Mouse (Mus musculus): ENCODE measurements around the gene Miga1. TPM values are rescaled to one million over a fixed set of nuclear protein-coding genes. Genes with fewer than 3 reads are reported as not detected.

The Miga1 gene
- polyA plus RNA-seq (2012; rRNA removed): 6.4 and 8.8 TPM in 2 replicates

DNA sequence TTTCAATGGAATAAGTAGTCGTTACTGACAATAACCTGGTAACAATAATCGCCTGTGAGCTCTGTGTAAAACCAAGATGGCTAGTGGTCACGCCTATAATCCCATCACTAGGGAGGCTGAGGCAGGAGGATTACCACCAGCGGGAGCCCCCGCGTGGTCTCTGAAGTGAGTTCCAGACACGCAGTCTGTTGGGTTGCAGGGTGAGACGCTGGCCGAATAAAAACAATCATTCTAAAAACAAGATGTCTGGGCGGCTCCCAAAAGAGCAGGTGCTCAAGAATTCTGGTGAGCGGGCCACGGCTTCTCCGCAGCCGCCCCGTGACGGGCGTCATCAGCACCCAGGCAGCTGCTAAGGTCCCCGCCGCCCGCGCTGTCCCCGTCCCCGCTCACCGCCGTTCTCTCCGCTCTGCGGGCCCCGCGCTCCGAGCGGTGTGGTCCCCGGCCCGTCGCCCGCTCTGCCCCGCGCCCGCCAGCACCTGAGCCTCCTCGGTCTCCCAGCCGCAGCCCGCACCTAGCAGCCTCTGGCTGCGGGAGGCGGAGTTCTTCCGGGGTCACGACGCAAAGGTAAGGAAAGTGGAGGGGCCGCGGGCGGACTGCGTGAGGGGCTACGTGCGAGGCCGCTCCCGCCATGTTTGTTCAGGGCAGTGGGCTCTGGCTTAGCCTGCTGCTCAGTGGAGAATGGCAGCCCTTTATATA lies at the start of gene Miga1:
Gene Miga1 (minus strand): TSS at position 546 of the 696 bp plus-strand sequence.

DNA sequence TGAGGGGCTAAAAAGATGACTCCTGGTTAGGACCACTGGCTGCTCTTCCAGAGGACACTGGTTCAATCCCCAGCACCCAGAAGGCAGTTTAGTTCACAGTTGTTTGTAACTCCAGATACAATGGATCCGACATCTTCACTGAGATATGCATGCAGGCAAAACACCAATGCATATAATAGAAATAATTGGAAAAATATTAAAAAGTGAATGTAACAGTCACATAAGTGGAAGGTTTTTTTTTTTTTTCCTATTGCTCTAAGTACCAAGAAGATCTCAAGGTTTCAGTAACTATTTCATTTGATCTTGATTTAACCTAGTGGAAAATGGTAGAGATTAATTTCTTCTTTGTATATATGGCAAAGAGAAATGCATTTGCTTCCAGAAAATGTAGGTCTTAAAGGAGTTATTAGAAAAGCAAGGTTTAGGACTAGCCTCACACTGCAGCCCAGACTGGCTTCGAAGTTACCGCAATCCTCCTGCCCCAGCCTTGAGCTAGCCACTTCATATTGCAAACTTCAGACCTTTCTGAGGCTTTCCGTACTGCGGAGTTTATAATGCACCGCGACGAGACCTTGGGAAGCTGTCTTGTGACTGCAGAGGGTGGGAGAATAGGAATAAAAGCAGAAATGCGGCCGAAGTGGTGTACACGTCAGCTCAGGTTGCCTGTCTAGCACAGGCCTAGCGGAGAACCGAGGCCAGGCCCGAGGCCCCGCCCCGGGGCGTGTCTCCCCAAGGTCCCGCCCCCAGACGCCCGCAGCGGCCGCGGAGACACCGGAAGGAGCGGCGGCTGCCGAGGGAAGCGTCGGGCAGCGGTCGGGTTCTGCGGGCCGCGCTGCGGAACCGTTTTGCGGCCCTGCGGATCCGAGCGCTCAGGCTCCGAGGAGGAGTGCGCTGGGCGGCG lies 5.8 kb upstream of the Miga1 start, which contains the start of gene Usp33:
Gene Usp33 (plus strand): TSS at position 747 of the 901 bp plus-strand sequence.

DNA sequence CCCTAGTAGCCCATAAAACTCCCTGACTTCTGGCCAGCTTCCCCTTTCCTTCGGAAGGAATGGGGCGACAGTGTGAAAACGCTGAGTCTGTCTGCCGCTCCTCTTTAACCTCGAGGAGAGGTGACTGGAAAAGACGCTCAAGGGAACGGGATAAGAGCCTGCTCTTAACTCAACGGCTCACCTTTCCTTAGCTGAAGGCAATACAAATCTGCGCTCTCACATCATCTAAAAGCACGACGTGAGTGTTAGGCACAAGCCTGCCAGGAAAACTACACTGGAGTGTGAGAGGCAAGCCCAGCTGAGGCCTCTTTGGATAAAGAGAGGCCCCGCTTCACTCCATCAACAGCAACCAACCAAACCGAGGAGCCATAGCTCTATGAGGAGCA lies 74.2 kb downstream of the Miga1 start, which contains the start of gene Nexn:
Gene Nexn (minus strand): TSS at position 315 of the 386 bp plus-strand sequence.

Other genes starting within 250 kb of the Miga1 start
- 95.2 and 96.1 TPM in 2 replicates for gene Gipc2, start 174.2 kb downstream of the Miga1 start, polyA plus RNA-seq (2012; rRNA removed)
- 2.4 and 2.7 TPM in 2 replicates for gene Dnajb4, start 130.1 kb downstream of the Miga1 start, polyA plus RNA-seq (2012; rRNA removed)
- gene Fubp1, start 130.0 kb downstream of the Miga1 start, polyA plus RNA-seq (2012; rRNA removed): 46.7 and 57.2 TPM in 2 replicates
- 0.09 TPM in 1 of 2 replicates, not detected in the other for gene Nexn, start 74.1 kb downstream of the Miga1 start, polyA plus RNA-seq (2012; rRNA removed)
- 10.2 and 18.1 TPM in 2 replicates for gene Usp33, start 6.1 kb upstream of the Miga1 start, polyA plus RNA-seq (2012; rRNA removed)
- gene Zzz3, start 55.1 kb upstream of the Miga1 start, polyA plus RNA-seq (2012; rRNA removed): 10.8 and 10.9 TPM in 2 replicates

All from colon, adult 2 months (tissue).